Mouse (Mus musculus) MEL (cell line): ENCODE results near the gene Amn1.
"Not testable (repeated sequence)": the region's sequence is repeated elsewhere in the genome, so short reads cannot be mapped to it uniquely, and the experiment has no call there.

ENCODE experiments used
- CHD1 ChIP-seq: IDR thresholded peaks from 2 replicates; pipeline ENCODE4 v1.6.1; 2012; ENCODE audit warnings: low read depth, mild to moderate bottlenecking, inconsistent platforms, low read length, improper control_type of control experiment
- CTCF ChIP-seq, 3 experiments: IDR thresholded peaks in 2 of 3; conservative IDR thresholded peaks in 1 of 3; 2 replicates each; pipeline ENCODE4 v1.5.1; 2011 to 2012; ENCODE audit warnings: low read length in 3 of 3, low read depth in 2 of 3, mild to moderate bottlenecking in 2 of 3, improper control_type of control experiment in 1 of 3, inconsistent platforms in 1 of 3, mixed read lengths in 1 of 3, moderate library complexity in 1 of 3; ENCODE audit not compliant: control insufficient read depth in 1 of 3, insufficient read depth in 1 of 3, poor library complexity in 1 of 3, severe bottlenecking in 1 of 3
- EP300 ChIP-seq, 2 experiments: IDR thresholded peaks; 2 replicates each; pipeline ENCODE4 v1.6.1; 2011; ENCODE audit warnings: improper control_type of control experiment in 2 of 2, low read length in 2 of 2, low read depth in 1 of 2, mild to moderate bottlenecking in 1 of 2
- POLR2A ChIP-seq, 2 experiments: IDR thresholded peaks; 2 replicates each; pipeline ENCODE4 v1.6.1; 2011 to 2012; ENCODE audit warnings: low read length in 2 of 2, mild to moderate bottlenecking in 2 of 2, control low read depth in 1 of 2, improper control_type of control experiment in 1 of 2, low read depth in 1 of 2, moderate library complexity in 1 of 2; ENCODE audit not compliant: control insufficient read depth in 1 of 2, insufficient read depth in 1 of 2, poor library complexity in 1 of 2
- POLR2AphosphoS5 ChIP-seq: IDR thresholded peaks from 2 replicates; pipeline ENCODE4 v1.6.1; 2012; ENCODE audit warnings: low read depth, borderline replicate concordance, mild to moderate bottlenecking, inconsistent platforms, low read length, moderate library complexity, mixed read lengths
- USF1 ChIP-seq: IDR thresholded peaks from 2 replicates; pipeline ENCODE4 v1.6.1; 2014; ENCODE audit warnings: low read depth, mild to moderate bottlenecking, inconsistent platforms, low read length, improper control_type of control experiment, moderate library complexity

DNA sequence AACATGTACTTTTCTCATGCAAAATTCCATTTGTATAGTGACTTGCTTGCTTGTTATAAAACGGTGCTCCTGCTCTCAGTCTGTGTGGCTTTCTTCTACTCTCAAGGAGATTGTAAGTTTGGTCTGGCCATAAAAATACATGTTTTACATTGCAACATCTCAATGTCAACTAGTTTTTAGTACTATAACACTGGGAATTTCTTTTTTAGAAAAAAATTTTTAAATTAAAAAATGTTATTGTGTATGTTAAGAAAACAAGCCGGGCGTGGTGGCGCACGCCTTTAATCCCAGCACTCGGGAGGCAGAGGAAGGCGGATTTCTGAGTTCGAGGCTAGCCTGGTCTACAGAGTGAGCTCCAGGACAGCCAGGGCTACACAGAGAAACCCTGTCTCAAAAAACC lies 58.6 kb downstream of the Amn1 start, which contains the start of gene Gm10203:
- not testable (repeated sequence) for TF ChIP-seq EP300 (IDR thresholded peaks at IDR 0.05; ENCODE audit: low read depth in 1 of 2, low read length in 2 of 2); POLR2A (IDR thresholded peaks at IDR 0.05; ENCODE audit: control insufficient read depth in 1 of 2, insufficient read depth in 1 of 2, low read depth in 1 of 2, low read length in 2 of 2, poor library complexity in 1 of 2); POLR2AphosphoS5; CTCF (IDR thresholded peaks at IDR 0.05 in 2 of 3, conservative IDR thresholded peaks at IDR 0.05 in 1 of 3; ENCODE audit: control insufficient read depth in 1 of 3, insufficient read depth in 1 of 3, low read depth in 2 of 3, low read length in 3 of 3, poor library complexity in 1 of 3, severe bottlenecking in 1 of 3); CHD1; USF1
